Mouse (Mus musculus) MEL (cell line): ENCODE measurements at regions not wholly inside any gene's neighbourhood (a gene's known extent, or its start where the extent isn't known, plus 50 kb on each side); places are given as distances from the start of the nearest gene placed in this dataset.

ENCODE experiments used
- DNase-seq: peaks from one replicate; pipeline ENCODE4 v3.0.0; 2011; ENCODE audit warnings: low read depth, low spot score
- H3K27ac ChIP-seq: 2 replicates; pipeline ENCODE4 v1.5.1; 2012; ENCODE audit warnings: low read depth, mild to moderate bottlenecking, control low read depth, low read length, moderate library complexity; ENCODE audit not compliant: control insufficient read depth
- H3K27me3 ChIP-seq, 2 experiments: fragments of 150-350 bp in 1 of 2; sonication (generic) in 1 of 2; 2 replicates each; pipeline ENCODE4 v1.6.1; 2012; ENCODE audit warnings: low read length in 2 of 2, mild to moderate bottlenecking in 2 of 2, improper control_type of control experiment in 1 of 2, moderate library complexity in 1 of 2; ENCODE audit not compliant: insufficient read depth in 2 of 2, control insufficient read depth in 1 of 2
- H3K36me3 ChIP-seq, 2 experiments: 2 replicates each; pipeline ENCODE4 v1.6.1; 2012 to 2014; ENCODE audit warnings: low read length in 2 of 2, improper control_type of control experiment in 1 of 2, inconsistent platforms in 1 of 2, mild to moderate bottlenecking in 1 of 2; ENCODE audit not compliant: insufficient read depth in 2 of 2, control insufficient read depth in 1 of 2
- H3K4me1 ChIP-seq, 2 experiments: fragments of 150-350 bp in 1 of 2; sonication (generic) in 1 of 2; 2 replicates each; pipeline ENCODE4 v1.6.1; 2012; ENCODE audit warnings: low read length in 2 of 2, improper control_type of control experiment in 1 of 2, mild to moderate bottlenecking in 1 of 2; ENCODE audit not compliant: insufficient read depth in 2 of 2, control insufficient read depth in 1 of 2
- H3K4me3 ChIP-seq, 2 experiments: fragments of 150-350 bp in 1 of 2; sonication (generic) in 1 of 2; 2 replicates each; pipeline ENCODE4 v1.5.1; 2012; ENCODE audit warnings: low read depth in 2 of 2, low read length in 2 of 2, mild to moderate bottlenecking in 2 of 2, moderate library complexity in 2 of 2, control low read depth in 1 of 2, improper control_type of control experiment in 1 of 2; ENCODE audit not compliant: control insufficient read depth in 1 of 2, insufficient read depth in 1 of 2
- H3K79me2 ChIP-seq: 2 replicates; pipeline ENCODE4 v1.6.1; 2012; ENCODE audit warnings: mild to moderate bottlenecking, low read length, moderate library complexity; ENCODE audit not compliant: control insufficient read depth, poor library complexity, insufficient read depth
- H3K9ac ChIP-seq: 2 replicates; pipeline ENCODE4 v1.6.1; 2012; ENCODE audit warnings: low read depth, mild to moderate bottlenecking, control low read depth, low read length, moderate library complexity; ENCODE audit not compliant: control insufficient read depth, poor library complexity, severe bottlenecking
- H3K9me3 ChIP-seq: fragments of 150-350 bp; sonication (generic); replicated peaks from 2 replicates; pipeline ENCODE4 v1.6.1; 2012; ENCODE audit warnings: mild to moderate bottlenecking, low read length, improper control_type of control experiment, moderate library complexity; ENCODE audit not compliant: insufficient read depth
- CHD2 ChIP-seq: IDR thresholded peaks from 2 replicates; pipeline ENCODE4 v1.6.1; 2011; ENCODE audit warnings: low read length, improper control_type of control experiment
- E2F4 ChIP-seq: IDR thresholded peaks from 2 replicates; pipeline ENCODE4 v1.6.1; 2011; ENCODE audit warnings: low read depth, low read length, improper control_type of control experiment, borderline replicate concordance
- ELF1 ChIP-seq: IDR thresholded peaks from 2 replicates; pipeline ENCODE4 v1.6.1; 2014; ENCODE audit warnings: low read depth, mild to moderate bottlenecking, inconsistent platforms, low read length, improper control_type of control experiment, moderate library complexity
- GABPA ChIP-seq: IDR thresholded peaks from 2 replicates; pipeline ENCODE4 v1.6.1; 2012; ENCODE audit warnings: low read depth, mild to moderate bottlenecking, inconsistent platforms, low read length, improper control_type of control experiment, moderate library complexity
- HCFC1 ChIP-seq: IDR thresholded peaks from 2 replicates; pipeline ENCODE4 v1.6.1; 2012; ENCODE audit warnings: low read depth, mild to moderate bottlenecking, inconsistent platforms, low read length, improper control_type of control experiment, moderate library complexity
- JUND ChIP-seq: IDR thresholded peaks from 2 replicates; pipeline ENCODE4 v1.6.1; 2011; ENCODE audit warnings: low read depth, mild to moderate bottlenecking, improper control_type of control experiment, low read length
- MAFK ChIP-seq: IDR thresholded peaks from 2 replicates; pipeline ENCODE4 v1.6.1; 2011; ENCODE audit warnings: low read depth, mild to moderate bottlenecking, low read length, improper control_type of control experiment, borderline replicate concordance
- MAZ ChIP-seq: IDR thresholded peaks from 2 replicates; pipeline ENCODE4 v1.6.1; 2012; ENCODE audit warnings: low read depth, mild to moderate bottlenecking, inconsistent platforms, low read length, improper control_type of control experiment
- MXI1 ChIP-seq: IDR thresholded peaks from 2 replicates; pipeline ENCODE4 v1.6.1; 2011; ENCODE audit warnings: mild to moderate bottlenecking, low read depth, low read length, improper control_type of control experiment
- MYC ChIP-seq: IDR thresholded peaks from 2 replicates; pipeline ENCODE4 v1.6.1; 2011; ENCODE audit warnings: low read depth, mild to moderate bottlenecking, low read length, improper control_type of control experiment, moderate library complexity
- NELFE ChIP-seq: IDR thresholded peaks from 2 replicates; pipeline ENCODE4 v1.6.1; 2011; ENCODE audit warnings: low read depth, low read length, improper control_type of control experiment
- NRF1 ChIP-seq: IDR thresholded peaks from 2 replicates; pipeline ENCODE4 v1.6.1; 2014; ENCODE audit warnings: low read depth, mild to moderate bottlenecking, inconsistent platforms, low read length, improper control_type of control experiment, moderate library complexity; ENCODE audit not compliant: poor library complexity, insufficient read depth, severe bottlenecking
- POLR2A ChIP-seq, 2 experiments: IDR thresholded peaks; 2 replicates each; pipeline ENCODE4 v1.6.1; 2011 to 2012; ENCODE audit warnings: low read length in 2 of 2, mild to moderate bottlenecking in 2 of 2, control low read depth in 1 of 2, improper control_type of control experiment in 1 of 2, low read depth in 1 of 2, moderate library complexity in 1 of 2; ENCODE audit not compliant: control insufficient read depth in 1 of 2, insufficient read depth in 1 of 2, poor library complexity in 1 of 2
- POLR2AphosphoS2 ChIP-seq: IDR thresholded peaks from 2 replicates; pipeline ENCODE4 v1.6.1; 2011; ENCODE audit warnings: low read length, improper control_type of control experiment
- POLR2AphosphoS5 ChIP-seq: IDR thresholded peaks from 2 replicates; pipeline ENCODE4 v1.6.1; 2012; ENCODE audit warnings: low read depth, borderline replicate concordance, mild to moderate bottlenecking, inconsistent platforms, low read length, moderate library complexity, mixed read lengths
- SIN3A ChIP-seq: IDR thresholded peaks from 2 replicates; pipeline ENCODE4 v1.6.1; 2012; ENCODE audit warnings: low read length, improper control_type of control experiment, inconsistent platforms
- SMC3 ChIP-seq: IDR thresholded peaks from 2 replicates; pipeline ENCODE4 v1.6.1; 2011; ENCODE audit warnings: low read depth, low read length, improper control_type of control experiment
- TBP ChIP-seq: IDR thresholded peaks from 2 replicates; pipeline ENCODE4 v1.8.0; 2011; ENCODE audit warnings: low read depth, low read length, improper control_type of control experiment
- ZC3H11A ChIP-seq: IDR thresholded peaks from 2 replicates; pipeline ENCODE4 v1.6.1; 2012; ENCODE audit warnings: low read depth, mild to moderate bottlenecking, inconsistent platforms, low read length, improper control_type of control experiment
- ZKSCAN1 ChIP-seq: IDR thresholded peaks from 2 replicates; pipeline ENCODE4 v1.6.1; 2012; ENCODE audit warnings: low read depth, mild to moderate bottlenecking, inconsistent platforms, low read length, improper control_type of control experiment, moderate library complexity

DNA sequence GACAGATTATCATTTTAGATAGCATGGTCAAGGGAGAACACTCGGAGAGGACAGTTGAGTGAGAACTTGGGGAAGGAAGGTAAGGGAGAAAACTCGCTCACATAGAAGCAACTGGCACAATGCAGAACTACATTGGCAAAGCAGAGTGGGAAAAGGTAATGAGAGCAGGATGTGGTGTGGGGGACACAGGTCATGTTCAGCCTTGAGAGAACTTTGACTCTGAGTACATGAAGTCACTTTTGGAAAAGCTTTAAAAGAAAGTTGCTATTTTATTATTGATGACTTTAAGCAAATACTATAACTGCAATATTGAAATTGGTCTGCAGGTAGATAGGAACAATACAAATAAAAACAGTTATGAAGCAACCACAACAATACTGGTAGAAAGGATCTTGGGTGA lies 437.4 kb upstream of the Jag1 start:
- no peak for TF ChIP-seq POLR2AphosphoS2
- TF ChIP-seq GABPA: no peak
- no peak for TF ChIP-seq SMC3
- no peak for TF ChIP-seq ELF1
- no peak for TF ChIP-seq HCFC1
- no peak for TF ChIP-seq CHD2
- no peak for TF ChIP-seq POLR2AphosphoS5
- no peak for TF ChIP-seq TBP
- TF ChIP-seq ZKSCAN1: no peak
- no peak for TF ChIP-seq NRF1
- TF ChIP-seq MYC: no peak
- no peak for TF ChIP-seq SIN3A
- no peak for TF ChIP-seq MAFK
- TF ChIP-seq E2F4: no peak
- TF ChIP-seq POLR2A (IDR thresholded peaks at IDR 0.05; ENCODE audit: control insufficient read depth in 1 of 2, insufficient read depth in 1 of 2, low read depth in 1 of 2, low read length in 2 of 2, poor library complexity in 1 of 2): no peak
- TF ChIP-seq, all 39 proteins: peak for 0
- Histone ChIP-seq H3K4me1 (no peaks in the 10 kb centered on the region), H3K27ac (no peak overlapping the region), H3K27me3 (no peaks in the 10 kb centered on the region), H3K36me3 (no peaks in the 10 kb centered on the region), H3K4me3 (no peak overlapping the region), H3K9me3 (no peaks in the 10 kb centered on the region), H3K79me2 (no peaks in the 10 kb centered on the region), H3K9ac (no peak overlapping the region)
- DNase-seq: no peak

DNA sequence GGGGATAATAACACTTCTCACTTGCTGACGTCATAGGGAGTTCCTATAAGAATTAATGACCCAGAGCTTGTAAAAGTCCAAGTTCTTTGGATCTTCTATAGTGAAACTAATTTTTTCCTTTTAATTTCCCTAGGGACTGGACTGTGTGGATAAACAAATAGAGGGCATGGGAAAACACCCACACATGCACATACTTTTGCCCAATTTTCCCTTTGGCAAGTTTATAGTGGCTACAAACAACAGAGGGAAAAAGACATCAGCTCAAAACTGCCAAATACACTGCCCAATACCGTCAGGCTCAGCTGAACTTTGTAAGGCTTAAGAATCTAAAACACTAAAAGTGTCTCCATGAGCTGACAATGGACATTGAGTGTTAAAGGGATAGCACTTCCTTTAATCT lies 420.1 kb upstream of the Jag1 start:
- no peak overlapping the region for H3K27ac ChIP-seq
- H3K9ac ChIP-seq: no peak overlapping the region
- no peak for TF ChIP-seq GABPA
- TF ChIP-seq MAZ: no peak
- no peak for TF ChIP-seq NRF1
- TF ChIP-seq ELF1: no peak
- no peak for TF ChIP-seq POLR2A (IDR thresholded peaks at IDR 0.05; ENCODE audit: control insufficient read depth in 1 of 2, insufficient read depth in 1 of 2, low read depth in 1 of 2, low read length in 2 of 2, poor library complexity in 1 of 2)
- TF ChIP-seq NELFE: no peak
- TF ChIP-seq ZC3H11A: no peak
- no peak for TF ChIP-seq MXI1
- no peak for TF ChIP-seq JUND
- no peak for TF ChIP-seq MAFK
- no peak for TF ChIP-seq POLR2AphosphoS5
- H3K4me3 ChIP-seq: no peak overlapping the region
- H3K27me3 ChIP-seq: no peaks in the 10 kb centered on the region
- no peaks in the 10 kb centered on the region for H3K4me1 ChIP-seq
- H3K9me3 ChIP-seq: no peaks in the 10 kb centered on the region
- no peaks in the 10 kb centered on the region for H3K36me3 ChIP-seq
- no peak for DNase-seq
- H3K79me2 ChIP-seq: no peaks in the 10 kb centered on the region
